Mouse (Mus musculus) T-cell, adult 66 days (primary cell): ENCODE measurements around the gene 9230102O04Rik. TPM values are rescaled to one million over a fixed set of nuclear protein-coding genes. Genes with fewer than 3 reads are reported as not detected.

Experiments
- total RNA-seq, 2 experiments: library from RNA; stranded (reverse); gene quantifications; 3 replicates in 1 of 2; 4 replicates in 1 of 2; pipeline ENCODE4 v1.2.4; 2023

The 9230102O04Rik gene
- not detected for total RNA-seq

GRCm38 (mm10) chr2:9888913-9889650, at the start of gene 9230102O04Rik:
9230102O04Rik (minus strand) TSS chr2:9889540.

GRCm38 (mm10) chr2:9889651-9890183, 377 bp upstream of the 9230102O04Rik start, which contains the start of gene Gata3:
Gata3 (minus strand) TSS chr2:9890034.

GRCm38 (mm10) chr2:9881051-9881591, 8.2 kb downstream of the 9230102O04Rik start, which contains the start of gene 4930412O13Rik:
4930412O13Rik (plus strand) TSS chr2:9881252.

Other genes with a start within 250 kb of the 9230102O04Rik start
- not detected for gene 4930412O13Rik, start 8.3 kb downstream of the 9230102O04Rik start, total RNA-seq
- gene Gata3, start 494 bp upstream of the 9230102O04Rik start, total RNA-seq = 10 to 100 TPM; 71.2 to 73.3 TPM
- 10 to 100 TPM; 25.0 to 25.7 TPM for gene Taf3, start 159.1 kb upstream of the 9230102O04Rik start, total RNA-seq
- 100 to 1,000 TPM; 128 to 137 TPM for gene Atp5c1, start 191.0 kb upstream of the 9230102O04Rik start, total RNA-seq
- gene Kin, start 191.1 kb upstream of the 9230102O04Rik start, total RNA-seq = 10 to 100 TPM; 21.9 to 32.7 TPM
- gene Itih2, start 241.9 kb upstream of the 9230102O04Rik start, total RNA-seq = not detected